Mouse (Mus musculus) liver, embryonic 14.5 days (tissue): ENCODE results near the gene Pou3f1. TPM values are rescaled to one million over a fixed set of nuclear protein-coding genes. Genes with fewer than 3 reads are reported as not detected.

Source experiments
- ATAC-seq: fragments of 200-750 bp; cut with Nextera tagmentation; 2 replicates; pipeline ENCODE4 v1.8.0; 2017; ENCODE audit warnings: moderate number of reproducible peaks, mild to moderate bottlenecking, moderate library complexity; ENCODE audit not compliant: insufficient read depth
- DNase-seq, 3 experiments: peaks; one replicate each; pipeline ENCODE4 v3.0.0-alpha.2; 2012 to 2013; ENCODE audit warnings: low read depth in 3 of 3, low spot score in 3 of 3
- H3K27ac ChIP-seq: fragments of 300-500 bp; sonication (generic); 2 replicates; pipeline ENCODE4 v1.5.1; 2014; ENCODE audit warnings: moderate library complexity, mild to moderate bottlenecking, control low read depth, inconsistent platforms
- H3K27me3 ChIP-seq: fragments of 300-500 bp; sonication (generic); 2 replicates; pipeline ENCODE4 v1.6.1; 2014; ENCODE audit warnings: mild to moderate bottlenecking, low read length, moderate library complexity; ENCODE audit not compliant: control insufficient read depth, insufficient read depth
- H3K36me3 ChIP-seq: fragments of 300-500 bp; sonication (generic); replicated peaks from 2 replicates; pipeline ENCODE4 v1.6.1; 2014; ENCODE audit warnings: low read depth; ENCODE audit not compliant: control insufficient read depth, insufficient read depth
- H3K4me1 ChIP-seq, 2 experiments: fragments of 200-500 bp in 1 of 2; fragments of 300-500 bp in 1 of 2; sonication (generic) in 1 of 2; replicated peaks; 2 replicates each; pipeline ENCODE4 v1.6.1; 2012 to 2014; ENCODE audit warnings: antibody characterized with exemption in 1 of 2, inconsistent platforms in 1 of 2, low read length in 1 of 2; ENCODE audit not compliant: control insufficient read depth in 2 of 2, insufficient read depth in 2 of 2
- H3K4me2 ChIP-seq: fragments of 300-500 bp; sonication (generic); 2 replicates; pipeline ENCODE4 v1.6.1; 2014; ENCODE audit warnings: low read depth, mild to moderate bottlenecking, control low read depth, moderate library complexity
- H3K4me3 ChIP-seq, 2 experiments: fragments of 200-500 bp in 1 of 2; fragments of 300-500 bp in 1 of 2; sonication (generic) in 1 of 2; 2 replicates each; pipeline ENCODE4 v1.5.1; 2012 to 2014; ENCODE audit warnings: low read depth in 2 of 2, low read length in 2 of 2, mild to moderate bottlenecking in 2 of 2, control low read depth in 1 of 2, inconsistent platforms in 1 of 2, moderate library complexity in 1 of 2; ENCODE audit not compliant: insufficient read depth in 1 of 2
- H3K9ac ChIP-seq: fragments of 300-500 bp; sonication (generic); replicated peaks from 2 replicates; pipeline ENCODE4 v1.6.1; 2014; ENCODE audit warnings: mild to moderate bottlenecking, control low read depth, moderate library complexity
- H3K9me3 ChIP-seq: fragments of 300-500 bp; sonication (generic); 2 replicates; pipeline ENCODE4 v1.6.1; 2016; ENCODE audit warnings: low read length, mixed read lengths; ENCODE audit not compliant: control insufficient read depth
- CTCF ChIP-seq: IDR thresholded peaks from 2 replicates; pipeline ENCODE4 v1.5.1; 2016; ENCODE audit warnings: antibody characterized with exemption, low read depth, control low read depth
- EP300 ChIP-seq: IDR thresholded peaks from 2 replicates; pipeline ENCODE4 v1.6.1; 2016; ENCODE audit warnings: antibody characterized with exemption, low read depth
- WGBS: fragments of 180-500 bp; shearing (Covaris S2); extraction: QIAGEN DNeasy Blood & Tissue Kit; methylation state at CpG from one replicate; pipeline ENCODE4 v1.1.7; 2014; ENCODE audit not compliant: insufficient replicate concordance; 5-methylcytosine and 5-hydroxymethylcytosine counted together
- polyA plus RNA-seq, 2 experiments: library from polyadenylated mRNA; depleted of rRNA in 1 of 2; stranded (reverse) in 1 of 2; unstranded in 1 of 2; fragments of >200 nt; fragmentation: Nextera tagmentation in 1 of 2; extraction: Ambion mirVana in 1 of 2; gene quantifications; 2 replicates each; pipeline versions ENCODE4 v1.2.1 to v1.2.3; 2012 to 2014

Pou3f1 gene
- polyA plus RNA-seq, 2 experiments, result 0.01 TPM; not detected in 1

GRCm38 (mm10) chr4:124664604-124665003, 8.0 kb downstream of the Pou3f1 start:
- Histone ChIP-seq H3K9me3 (no peaks in the 10 kb centered on the region), H3K36me3 (no peaks in the 10 kb centered on the region), H3K4me1 (no peaks in the 10 kb centered on the region), H3K4me3 (no peak overlapping the region), H3K27me3 (peaks cover 56% of the 10 kb centered on the region), H3K9ac (no peak overlapping the region), H3K27ac (no peak overlapping the region), H3K4me2 (no peak overlapping the region)
- no peak for DNase-seq
- TF ChIP-seq CTCF (no peak), EP300 (no peak)
- ATAC-seq, result no peak
- 60% methylated on average over 15 of the region's 15 CpGs for WGBS

GRCm38 (mm10) chr4:124667476-124668033, 10.9 kb downstream of the Pou3f1 start:
- TF ChIP-seq CTCF, result no peak
- Histone ChIP-seq H3K27me3 (peaks cover 35% of the 10 kb centered on the region), H3K36me3 (no peaks in the 10 kb centered on the region), H3K9ac (no peak overlapping the region), H3K4me3 (no peak overlapping the region), H3K4me2 (no peak overlapping the region), H3K4me1 (no peaks in the 10 kb centered on the region), H3K27ac (no peak overlapping the region), H3K9me3 (no peaks in the 10 kb centered on the region)
- ATAC-seq, result no peak
- no peak for DNase-seq
- WGBS, result 36% methylated on average over 14 of the region's 14 CpGs

- H3K4me3 ChIP-seq, result no peak overlapping the region
- H3K4me1 ChIP-seq, result no peaks in the 10 kb centered on the region
- DNase-seq (no peak), ATAC-seq (no peak)
- no peak overlapping the region for H3K4me2 ChIP-seq
- no peak overlapping the region for H3K9ac ChIP-seq
- TF ChIP-seq CTCF (no peak), EP300 (no peak)
- H3K27ac ChIP-seq, result no peak overlapping the region
- H3K27me3 ChIP-seq, result peaks cover 35% of the 10 kb centered on the region
- H3K36me3 ChIP-seq, result no peaks in the 10 kb centered on the region
- WGBS, result 18% methylated on average over 8 of the region's 8 CpGs
- H3K9me3 ChIP-seq, result no peaks in the 10 kb centered on the region
Observed at GRCm38 (mm10) chr4:124668078-124668477, 11.5 kb downstream of the Pou3f1 start.

- DNase-seq (no peak), ATAC-seq (no peak)
Observed at GRCm38 (mm10) chr4:124670232-124670631, 13.6 kb downstream of the Pou3f1 start.

GRCm38 (mm10) chr4:124671583-124671982, 15.0 kb downstream of the Pou3f1 start:
- DNase-seq (no peak), ATAC-seq (no peak)
- Histone ChIP-seq H3K4me3 (no peak overlapping the region), H3K9me3 (no peaks in the 10 kb centered on the region), H3K4me1 (no peaks in the 10 kb centered on the region), H3K27me3 (peaks cover 21% of the 10 kb centered on the region), H3K4me2 (no peak overlapping the region), H3K27ac (no peak overlapping the region), H3K36me3 (no peaks in the 10 kb centered on the region), H3K9ac (no peak overlapping the region)
- TF ChIP-seq CTCF (no peak), EP300 (no peak)
- WGBS, result 17% methylated on average over 7 of the region's 7 CpGs

More at GRCm38 (mm10) chr4:124670232-124670631, 13.6 kb downstream of the Pou3f1 start:
- Histone ChIP-seq H3K27ac (no peak overlapping the region), H3K9ac (no peak overlapping the region), H3K27me3 (peaks cover 27% of the 10 kb centered on the region), H3K4me1 (no peaks in the 10 kb centered on the region), H3K9me3 (no peaks in the 10 kb centered on the region), H3K36me3 (no peaks in the 10 kb centered on the region), H3K4me2 (no peak overlapping the region), H3K4me3 (no peak overlapping the region)
- 59% methylated on average over 8 of the region's 8 CpGs for WGBS
- no peak for TF ChIP-seq EP300
- TF ChIP-seq CTCF, result no peak
